Mouse (Mus musculus) megakaryocyte, embryonic 14.5 days (primary cell): ENCODE measurements around the gene Ube2r2. TPM values are rescaled to one million over a fixed set of nuclear protein-coding genes. Genes with fewer than 3 reads are reported as not detected.

Source experiments
- H3K27me3 ChIP-seq: replicated peaks from 2 replicates; pipeline ENCODE3; 2012; ENCODE audit warnings: inconsistent platforms
- H3K36me3 ChIP-seq: replicated peaks from 2 replicates; pipeline ENCODE3; 2012; ENCODE audit warnings: low read length, inconsistent platforms, mixed read lengths
- H3K4me1 ChIP-seq: 2 replicates; pipeline ENCODE4 v1.6.1; 2012; ENCODE audit warnings: inconsistent platforms
- H3K4me3 ChIP-seq: replicated peaks from 2 replicates; pipeline ENCODE3; 2012; ENCODE audit warnings: moderate library complexity, mild to moderate bottlenecking, inconsistent platforms
- H3K9me3 ChIP-seq: 2 replicates; pipeline ENCODE4 v1.6.1; 2012; ENCODE audit warnings: inconsistent platforms
- FLI1 ChIP-seq: IDR thresholded peaks from 2 replicates; pipeline ENCODE4 v1.6.1; 2012; ENCODE audit warnings: low read length, inconsistent platforms, mixed read lengths
- GATA1 ChIP-seq: IDR thresholded peaks from 3 replicates; pipeline ENCODE4 v1.6.1; 2012; ENCODE audit warnings: mixed read lengths, low read length, inconsistent platforms, borderline replicate concordance
- polyA plus RNA-seq: library from polyadenylated mRNA; stranded (reverse); fragments of >175 nt; gene quantifications from 2 replicates; pipeline ENCODE4 v1.2.3, GENCODE M21; 2012; ENCODE audit warnings: low replicate concordance; ENCODE audit not compliant: insufficient read depth

The Ube2r2 gene
- polyA plus RNA-seq, 1 experiment = 32.8 TPM

DNA sequence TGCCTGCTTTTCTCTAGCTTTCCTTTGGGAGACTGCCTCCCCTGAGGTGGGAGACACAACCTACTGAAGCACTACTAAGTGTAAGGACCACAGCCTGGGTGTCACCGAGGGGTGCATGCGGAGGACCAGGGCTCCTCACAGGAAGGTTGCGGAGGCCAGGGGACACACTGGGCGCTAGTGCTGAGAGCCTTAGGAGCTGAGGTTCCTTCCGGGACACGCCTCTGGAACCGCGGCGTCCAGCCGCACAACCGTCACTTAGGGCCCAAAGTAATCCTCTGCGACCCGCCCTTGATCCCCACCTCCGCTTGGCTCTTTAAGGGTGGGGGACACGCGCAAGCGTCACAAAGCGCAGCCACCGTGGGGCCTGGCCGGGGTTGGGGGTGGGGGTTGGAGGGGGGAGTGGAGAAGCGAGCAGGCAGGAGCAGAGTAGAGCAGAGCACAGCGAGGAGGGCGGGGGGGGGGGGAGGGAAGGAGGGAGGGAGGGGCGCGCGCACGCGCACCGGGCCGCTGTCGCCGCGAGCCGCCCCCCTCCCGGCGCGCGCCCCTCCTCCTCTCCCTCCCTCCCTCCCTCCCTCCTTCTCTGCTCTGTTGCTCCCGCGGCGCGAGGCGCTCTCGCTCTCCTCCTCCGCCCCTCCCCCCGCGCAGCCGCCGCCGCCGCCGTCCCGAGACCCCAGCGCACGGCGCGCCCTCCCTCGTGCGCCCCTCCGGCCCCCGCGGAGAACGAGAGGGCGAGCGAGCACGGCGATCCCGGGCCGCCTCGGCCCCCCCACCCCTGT is 420 bp upstream of the Ube2r2 start:
- Histone ChIP-seq H3K36me3 (peaks cover 14% of the 10 kb centered on the region), H3K4me3 (peak overlapping the region; percentile 96), H3K9me3 (no peaks in the 10 kb centered on the region), H3K27me3 (no peaks in the 10 kb centered on the region), H3K4me1 (peaks cover 28% of the 10 kb centered on the region)
- no peak for TF ChIP-seq FLI1
- no peak for TF ChIP-seq GATA1

- H3K4me3 ChIP-seq = peak overlapping the region; percentile 96
- peaks cover 37% of the 10 kb centered on the region for H3K4me1 ChIP-seq
- no peaks in the 10 kb centered on the region for H3K27me3 ChIP-seq
- no peak for TF ChIP-seq GATA1
- no peak for TF ChIP-seq FLI1
- H3K36me3 ChIP-seq = peaks cover 25% of the 10 kb centered on the region
- no peaks in the 10 kb centered on the region for H3K9me3 ChIP-seq
Observed at GRCm38 (mm10) chr4:41136454-41136805, 887 bp downstream of the Ube2r2 start.

- H3K4me3 ChIP-seq = peak overlapping the region; percentile 96
- peaks cover 37% of the 10 kb centered on the region for H3K4me1 ChIP-seq
- H3K36me3 ChIP-seq = peaks cover 25% of the 10 kb centered on the region
- H3K27me3 ChIP-seq = no peaks in the 10 kb centered on the region
- no peaks in the 10 kb centered on the region for H3K9me3 ChIP-seq
- TF ChIP-seq GATA1 = no peak
- TF ChIP-seq FLI1 = no peak
Observed at GRCm38 (mm10) chr4:41136811-41137210, 1.3 kb downstream of the Ube2r2 start.

DNA sequence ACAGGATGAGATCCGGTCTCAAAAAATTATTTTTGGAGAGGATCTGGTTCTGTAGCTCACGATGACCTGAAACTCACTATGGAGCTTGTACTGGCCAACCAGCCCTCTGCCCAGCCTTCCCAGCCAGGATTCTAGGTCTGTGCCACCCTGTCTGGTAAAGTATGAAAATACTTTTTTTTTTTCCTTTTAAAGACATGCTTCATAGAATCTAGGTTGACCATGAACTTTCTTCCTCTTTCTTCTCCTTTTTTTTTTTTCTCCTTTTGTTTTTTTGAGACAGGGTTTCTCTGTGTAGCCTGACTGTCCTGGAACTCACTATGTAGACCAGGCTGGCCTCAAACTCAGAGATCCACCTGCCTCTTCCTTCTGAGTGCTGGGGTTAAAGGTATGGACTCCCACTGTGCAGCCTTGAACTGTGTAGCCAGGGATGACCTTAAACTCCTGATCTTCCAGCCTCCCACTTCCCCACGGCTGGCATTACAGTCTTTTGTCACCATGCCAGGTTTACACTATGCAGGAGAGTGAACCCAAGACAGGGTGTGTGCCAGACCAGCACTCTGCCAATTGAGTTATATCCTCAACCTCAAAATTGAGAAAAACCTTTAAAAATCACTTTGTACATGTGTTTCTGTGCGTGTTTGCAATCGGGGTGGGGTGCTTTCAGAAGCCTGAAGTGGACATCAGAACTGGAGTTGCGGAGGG is 4.8 kb downstream of the Ube2r2 start:
- TF ChIP-seq FLI1 (no peak), GATA1 (no peak)
- Histone ChIP-seq H3K4me3 (no peak overlapping the region), H3K36me3 (peaks cover 49% of the 10 kb centered on the region)

GRCm38 (mm10) chr4:41142601-41143000 is 7.1 kb downstream of the Ube2r2 start:
- TF ChIP-seq GATA1 (no peak), FLI1 (no peak)
- no peak overlapping the region for H3K4me3 ChIP-seq
- H3K27me3 ChIP-seq = no peaks in the 10 kb centered on the region
- H3K36me3 ChIP-seq = peaks cover 57% of the 10 kb centered on the region
- peaks cover 40% of the 10 kb centered on the region for H3K4me1 ChIP-seq
- no peaks in the 10 kb centered on the region for H3K9me3 ChIP-seq

More for the DNA sequence above, 4.8 kb downstream of the Ube2r2 start:
- Histone ChIP-seq H3K9me3 (no peaks in the 10 kb centered on the region), H3K4me1 (peaks cover 37% of the 10 kb centered on the region), H3K27me3 (no peaks in the 10 kb centered on the region)

GRCm38 (mm10) chr4:41149891-41150290 is 14.3 kb downstream of the Ube2r2 start:
- H3K9me3 ChIP-seq = no peaks in the 10 kb centered on the region
- H3K4me3 ChIP-seq = no peak overlapping the region
- peaks cover 28% of the 10 kb centered on the region for H3K36me3 ChIP-seq
- no peaks in the 10 kb centered on the region for H3K27me3 ChIP-seq
- peaks cover 33% of the 10 kb centered on the region for H3K4me1 ChIP-seq
- no peak for TF ChIP-seq FLI1
- TF ChIP-seq GATA1 = no peak

- peak overlapping the region; percentile 59 for H3K4me3 ChIP-seq
- no peaks in the 10 kb centered on the region for H3K27me3 ChIP-seq
- no peak for TF ChIP-seq GATA1
- no peak for TF ChIP-seq FLI1
- peaks cover 40% of the 10 kb centered on the region for H3K4me1 ChIP-seq
- H3K9me3 ChIP-seq = no peaks in the 10 kb centered on the region
- H3K36me3 ChIP-seq = peaks cover 21% of the 10 kb centered on the region
Observed at GRCm38 (mm10) chr4:41151186-41151585, 15.6 kb downstream of the Ube2r2 start.

DNA sequence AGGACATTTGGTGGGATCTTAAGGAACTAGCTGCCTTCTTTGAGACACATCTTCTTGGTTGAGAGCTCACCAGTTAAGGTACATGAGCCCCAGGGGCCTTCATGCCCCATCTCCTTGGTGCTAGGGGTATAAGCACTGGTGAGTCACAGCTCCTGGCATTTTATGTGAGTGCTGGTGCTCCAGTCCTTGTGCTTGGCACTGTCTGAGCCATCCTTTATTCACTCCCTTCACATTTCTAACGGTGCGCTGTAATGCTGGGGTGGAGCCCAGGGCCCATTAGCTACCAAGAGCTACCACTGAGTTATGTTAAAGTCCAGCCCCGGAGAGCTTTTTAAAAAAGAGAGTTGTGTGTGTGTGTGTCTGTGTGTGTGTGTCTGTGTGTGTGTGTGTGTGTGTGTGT is 17.6 kb downstream of the Ube2r2 start:
- Histone ChIP-seq H3K9me3 (no peaks in the 10 kb centered on the region), H3K36me3 (peaks cover 13% of the 10 kb centered on the region), H3K27me3 (no peaks in the 10 kb centered on the region), H3K4me3 (no peak overlapping the region), H3K4me1 (peaks cover 55% of the 10 kb centered on the region)
- TF ChIP-seq GATA1 = no peak

DNA sequence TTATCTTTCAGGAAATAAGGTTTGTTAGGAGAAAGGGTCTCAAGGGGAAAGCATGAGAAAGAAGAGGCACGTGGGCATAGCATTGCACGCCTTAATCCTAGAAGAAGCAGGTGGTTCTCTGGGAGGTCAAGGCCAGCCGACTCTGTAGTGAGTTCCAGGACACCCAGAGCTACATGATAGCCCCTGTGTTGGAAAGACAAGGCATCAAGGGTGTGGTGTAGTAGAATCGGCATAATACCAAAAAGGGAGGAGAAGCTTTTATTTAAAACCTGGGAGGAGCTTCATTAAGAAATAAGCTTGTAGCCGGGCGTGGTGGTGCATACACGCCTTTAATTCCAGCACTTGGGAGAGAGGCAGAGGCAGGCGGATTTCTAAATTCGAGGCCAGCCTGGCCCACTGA is 21.4 kb downstream of the Ube2r2 start:
- peaks cover 66% of the 10 kb centered on the region for H3K4me1 ChIP-seq
- peaks cover 2% of the 10 kb centered on the region for H3K36me3 ChIP-seq
- H3K4me3 ChIP-seq = no peak overlapping the region
- H3K9me3 ChIP-seq = no peaks in the 10 kb centered on the region
- TF ChIP-seq GATA1 (no peak), FLI1 (no peak)
- H3K27me3 ChIP-seq = no peaks in the 10 kb centered on the region

DNA sequence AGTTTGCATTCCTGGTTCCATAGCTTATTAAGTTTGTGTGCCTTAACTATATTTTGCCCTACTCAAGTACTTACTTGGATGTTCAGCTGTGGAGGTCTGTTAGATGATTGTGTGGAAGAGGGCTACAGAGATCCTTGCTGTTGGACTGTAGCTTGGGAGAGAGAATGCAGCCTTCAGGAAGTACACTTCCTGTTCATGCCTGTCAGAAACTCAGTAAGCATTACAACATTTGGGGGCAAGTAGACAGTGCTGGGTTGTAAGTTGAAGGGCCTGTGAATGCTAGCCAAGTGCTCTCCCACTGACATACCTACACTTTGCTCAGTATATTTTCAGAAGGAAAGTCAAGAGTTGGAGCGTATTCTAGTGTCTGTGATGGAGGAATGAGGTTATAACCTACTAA is 22.7 kb downstream of the Ube2r2 start:
- H3K9me3 ChIP-seq = no peaks in the 10 kb centered on the region
- H3K36me3 ChIP-seq = peaks cover 2% of the 10 kb centered on the region
- H3K27me3 ChIP-seq = no peaks in the 10 kb centered on the region
- TF ChIP-seq GATA1 (no peak), FLI1 (no peak)
- peak overlapping the region; percentile 76 for H3K4me3 ChIP-seq
- peaks cover 60% of the 10 kb centered on the region for H3K4me1 ChIP-seq
